Mouse (Mus musculus): ENCODE results near the gene Anapc2.

GRCm38 (mm10) chr2:25290101-25290815, 18.0 kb downstream of the Anapc2 start:
- TF ChIP-seq EP300 (IDR thresholded peaks at IDR 0.05; ENCODE audit: low read depth) (no peak), CTCF (IDR thresholded peaks at IDR 0.05; ENCODE audit: low read depth) (no peak)

Data from liver, postnatal 0 days (tissue).